Mouse (Mus musculus) heart, embryonic 12.5 days (tissue): ENCODE results near the gene Cln3. TPM values are rescaled to one million over a fixed set of nuclear protein-coding genes. Genes with fewer than 3 reads are reported as not detected.

Experiments used
- ATAC-seq: fragments of 200-750 bp; cut with Nextera tagmentation; 2 replicates; pipeline ENCODE4 v1.8.0; 2017; ENCODE audit warnings: moderate TSS enrichment, moderate library complexity; ENCODE audit not compliant: insufficient number of reproducible peaks, low FRiP score
- H3K27ac ChIP-seq: fragments of 300-500 bp; sonication (generic); 2 replicates; pipeline ENCODE4 v1.5.1; 2016; ENCODE audit warnings: mild to moderate bottlenecking, moderate library complexity; ENCODE audit not compliant: poor library complexity, severe bottlenecking
- H3K27me3 ChIP-seq: fragments of 300-500 bp; sonication (generic); replicated peaks from 2 replicates; pipeline ENCODE4 v1.6.1; 2016; ENCODE audit warnings: mild to moderate bottlenecking, moderate library complexity
- H3K36me3 ChIP-seq: fragments of 300-500 bp; sonication (generic); 2 replicates; pipeline ENCODE4 v1.6.1; 2016; ENCODE audit warnings: mild to moderate bottlenecking, moderate library complexity
- H3K4me1 ChIP-seq: fragments of 300-500 bp; sonication (generic); replicated peaks from 2 replicates; pipeline ENCODE4 v1.6.1; 2016; ENCODE audit warnings: mild to moderate bottlenecking
- H3K4me2 ChIP-seq: fragments of 300-500 bp; sonication (generic); 2 replicates; pipeline ENCODE4 v1.6.1; 2016; ENCODE audit warnings: mild to moderate bottlenecking, moderate library complexity
- H3K4me3 ChIP-seq: fragments of 300-500 bp; sonication (generic); 2 replicates; pipeline ENCODE4 v1.5.1; 2016; ENCODE audit warnings: mild to moderate bottlenecking
- H3K9ac ChIP-seq: fragments of 300-500 bp; sonication (generic); 2 replicates; pipeline ENCODE4 v1.6.1; 2016; ENCODE audit warnings: mild to moderate bottlenecking, moderate library complexity
- H3K9me3 ChIP-seq: fragments of 300-500 bp; sonication (generic); replicated peaks from 2 replicates; pipeline ENCODE4 v1.6.1; 2016; ENCODE audit warnings: mild to moderate bottlenecking, moderate library complexity
- WGBS: fragments of 180-500 bp; shearing (Covaris S2); methylation state at CpG from one replicate; pipeline ENCODE4 v1.1.7; 2016; 5-methylcytosine and 5-hydroxymethylcytosine counted together
- polyA plus RNA-seq: library from polyadenylated mRNA; unstranded; fragments of >200 nt; fragmentation: Nextera tagmentation; extraction: Ambion mirVana; gene quantifications from 2 replicates; pipeline ENCODE4 v1.2.1, GENCODE M21; 2016

The Cln3 gene
- 20.0 and 24.5 TPM in 2 replicates for polyA plus RNA-seq

GRCm38 (mm10) chr7:126585717-126586116 lies at the start of gene Cln3:
Gene Cln3 (minus strand): TSS chr7:126585817.
- Histone ChIP-seq H3K36me3 (no peaks in the 10 kb centered on the region), H3K27ac (no peak within 1 kb of the TSS), H3K4me2 (no peak within 1 kb of the TSS), H3K27me3 (peaks cover 19% of the 10 kb centered on the region), H3K4me1 (peaks cover 10% of the 10 kb centered on the region), H3K9ac (0 out of 2 replicates have a peak within 1 kb of the TSS, but pooled peaks have one; percentile 16), H3K9me3 (no peaks in the 10 kb centered on the region), H3K4me3 (no peak within 1 kb of the TSS)
- ATAC-seq: no peak
- 66% methylated on average over 6 of the region's 6 CpGs for WGBS

GRCm38 (mm10) chr7:126635375-126635774 lies 49.8 kb upstream of the Cln3 start:
- Histone ChIP-seq H3K4me1 (no peaks in the 10 kb centered on the region), H3K4me2 (no peak overlapping the region), H3K9me3 (no peaks in the 10 kb centered on the region), H3K4me3 (no peak overlapping the region), H3K9ac (no peak overlapping the region), H3K36me3 (no peaks in the 10 kb centered on the region), H3K27me3 (0 out of 2 replicates have a peak, but pooled peaks cover 6% of the 10 kb centered on the region), H3K27ac (no peak overlapping the region)
- ATAC-seq: no peak

GRCm38 (mm10) chr7:126632478-126632877 lies 46.9 kb upstream of the Cln3 start:
- WGBS: 46% methylated on average over 2 of the region's 2 CpGs
- H3K27ac ChIP-seq: no peak overlapping the region
- 0 out of 2 replicates have a peak, but pooled peaks cover 3% of the 10 kb centered on the region for H3K27me3 ChIP-seq
- no peak overlapping the region for H3K4me2 ChIP-seq
- H3K9ac ChIP-seq: no peak overlapping the region
- 0 out of 2 replicates have a peak, but pooled peaks cover 3% of the 10 kb centered on the region for H3K4me1 ChIP-seq
- H3K36me3 ChIP-seq: no peaks in the 10 kb centered on the region
- no peak overlapping the region for H3K4me3 ChIP-seq
- ATAC-seq: no peak
- H3K9me3 ChIP-seq: no peaks in the 10 kb centered on the region

- H3K9ac ChIP-seq: no peak within 1 kb of the TSS
- no peak within 1 kb of the TSS for H3K4me2 ChIP-seq
- 91% methylated on average over 4 of the region's 4 CpGs for WGBS
- H3K4me1 ChIP-seq: peaks cover 5% of the 10 kb centered on the region; the same call in 1 of the 2 replicates
- no peak for ATAC-seq
- no peak within 1 kb of the TSS for H3K27ac ChIP-seq
- no peak within 1 kb of the TSS for H3K4me3 ChIP-seq
- no peaks in the 10 kb centered on the region for H3K36me3 ChIP-seq
- H3K9me3 ChIP-seq: no peaks in the 10 kb centered on the region
- 0 out of 2 replicates have a peak, but pooled peaks cover 3% of the 10 kb centered on the region for H3K27me3 ChIP-seq
These were observed 45.4 kb upstream of the Cln3 start, which contains the start of gene Nupr1 for GRCm38 (mm10) chr7:126630824-126631518. Gene Nupr1 (minus strand): TSS chr7:126630861.

- H3K9me3 ChIP-seq: no peaks in the 10 kb centered on the region
- no peak overlapping the region for H3K9ac ChIP-seq
- ATAC-seq: no peak
- H3K4me2 ChIP-seq: no peak overlapping the region
- H3K36me3 ChIP-seq: no peaks in the 10 kb centered on the region
- 58% methylated on average over 3 of the region's 3 CpGs for WGBS
- no peak overlapping the region for H3K27ac ChIP-seq
- H3K27me3 ChIP-seq: 0 out of 2 replicates have a peak, but pooled peaks cover 3% of the 10 kb centered on the region
- peaks cover 12% of the 10 kb centered on the region for H3K4me1 ChIP-seq
- H3K4me3 ChIP-seq: no peak overlapping the region
These were observed 44.3 kb upstream of the Cln3 start for GRCm38 (mm10) chr7:126629915-126630314.

GRCm38 (mm10) chr7:126628111-126628510 lies 42.5 kb upstream of the Cln3 start:
- 50% methylated on average over 6 of the region's 6 CpGs for WGBS
- H3K4me3 ChIP-seq: no peak overlapping the region
- H3K9me3 ChIP-seq: no peaks in the 10 kb centered on the region
- H3K4me1 ChIP-seq: peaks cover 12% of the 10 kb centered on the region
- H3K27ac ChIP-seq: no peak overlapping the region
- 0 out of 2 replicates have a peak, but pooled peaks have one; percentile 13 for ATAC-seq
- no peaks in the 10 kb centered on the region for H3K36me3 ChIP-seq
- 0 out of 2 replicates have a peak overlapping the region, but pooled peaks have one; percentile 35 for H3K9ac ChIP-seq
- no peak overlapping the region for H3K4me2 ChIP-seq
- H3K27me3 ChIP-seq: no peaks in the 10 kb centered on the region

GRCm38 (mm10) chr7:126625807-126626600 lies 40.4 kb upstream of the Cln3 start:
- Histone ChIP-seq H3K4me3 (no peak overlapping the region), H3K36me3 (no peaks in the 10 kb centered on the region), H3K4me2 (no peak overlapping the region), H3K9ac (no peak overlapping the region), H3K27me3 (no peaks in the 10 kb centered on the region), H3K4me1 (peaks cover 12% of the 10 kb centered on the region), H3K9me3 (no peaks in the 10 kb centered on the region), H3K27ac (no peak overlapping the region)
- ATAC-seq: 0 out of 2 replicates have a peak, but pooled peaks have one; percentile 2
- 70% methylated on average over 3 of the region's 3 CpGs for WGBS

- 35% methylated on average over 6 of the region's 6 CpGs for WGBS
- Histone ChIP-seq H3K9ac (no peak overlapping the region), H3K36me3 (no peaks in the 10 kb centered on the region), H3K27me3 (no peaks in the 10 kb centered on the region), H3K4me1 (peaks cover 12% of the 10 kb centered on the region), H3K4me2 (no peak overlapping the region), H3K27ac (no peak overlapping the region), H3K9me3 (no peaks in the 10 kb centered on the region), H3K4me3 (no peak overlapping the region)
- peak; percentile 51 for ATAC-seq
These were observed 39.8 kb upstream of the Cln3 start for GRCm38 (mm10) chr7:126625369-126625768.

- no peak overlapping the region for H3K4me3 ChIP-seq
- no peak overlapping the region for H3K27ac ChIP-seq
- no peaks in the 10 kb centered on the region for H3K9me3 ChIP-seq
- no peak overlapping the region for H3K9ac ChIP-seq
- no peaks in the 10 kb centered on the region for H3K36me3 ChIP-seq
- no peaks in the 10 kb centered on the region for H3K27me3 ChIP-seq
- 58% methylated on average over 16 of the region's 16 CpGs for WGBS
- ATAC-seq: no peak
- H3K4me1 ChIP-seq: peaks cover 12% of the 10 kb centered on the region
- H3K4me2 ChIP-seq: no peak overlapping the region
These were observed 39.2 kb upstream of the Cln3 start for GRCm38 (mm10) chr7:126624774-126625173.

GRCm38 (mm10) chr7:126623381-126623780 lies 37.8 kb upstream of the Cln3 start:
- Histone ChIP-seq H3K27me3 (no peaks in the 10 kb centered on the region), H3K9me3 (no peaks in the 10 kb centered on the region), H3K4me3 (no peak overlapping the region), H3K9ac (no peak overlapping the region), H3K4me1 (peaks cover 11% of the 10 kb centered on the region), H3K27ac (no peak overlapping the region), H3K4me2 (no peak overlapping the region), H3K36me3 (no peaks in the 10 kb centered on the region)
- 72% methylated on average over 1 of the region's 1 CpGs for WGBS
- no peak for ATAC-seq
